Mouse (Mus musculus) intestine, embryonic 15.5 days (tissue): ENCODE measurements around the gene Apoc1. TPM values are rescaled to one million over a fixed set of nuclear protein-coding genes. Genes with fewer than 3 reads are reported as not detected.

ENCODE experiments used
- ATAC-seq: fragments of 200-750 bp; cut with Nextera tagmentation; 2 replicates; pipeline ENCODE4 v1.8.0; 2017; ENCODE audit warnings: moderate TSS enrichment, moderate library complexity
- H3K27ac ChIP-seq: fragments of 300-500 bp; sonication (generic); 2 replicates; pipeline ENCODE4 v1.5.1; 2015; ENCODE audit warnings: mild to moderate bottlenecking, inconsistent platforms
- H3K27me3 ChIP-seq: fragments of 300-500 bp; sonication (generic); replicated peaks from 2 replicates; pipeline ENCODE4 v1.6.1; 2015; ENCODE audit warnings: inconsistent platforms
- H3K36me3 ChIP-seq: fragments of 300-500 bp; sonication (generic); 2 replicates; pipeline ENCODE4 v1.6.1; 2015; ENCODE audit warnings: inconsistent platforms
- H3K4me1 ChIP-seq: fragments of 300-500 bp; sonication (generic); replicated peaks from 2 replicates; pipeline ENCODE4 v1.6.1; 2015; ENCODE audit warnings: inconsistent platforms
- H3K4me2 ChIP-seq: fragments of 300-500 bp; sonication (generic); replicated peaks from 2 replicates; pipeline ENCODE4 v1.6.1; 2015; ENCODE audit warnings: mild to moderate bottlenecking, inconsistent platforms
- H3K4me3 ChIP-seq: fragments of 300-500 bp; sonication (generic); replicated peaks from 2 replicates; pipeline ENCODE4 v1.5.1; 2015; ENCODE audit warnings: inconsistent platforms
- H3K9ac ChIP-seq: fragments of 300-500 bp; sonication (generic); 2 replicates; pipeline ENCODE4 v1.6.1; 2015; ENCODE audit warnings: inconsistent platforms
- H3K9me3 ChIP-seq: fragments of 300-500 bp; sonication (generic); 2 replicates; pipeline ENCODE4 v1.6.1; 2016; ENCODE audit warnings: inconsistent platforms
- WGBS: fragments of 180-500 bp; shearing (Covaris S2); methylation state at CpG from one replicate; pipeline ENCODE4 v1.1.7; 2015; 5-methylcytosine and 5-hydroxymethylcytosine counted together
- polyA plus RNA-seq: library from polyadenylated mRNA; unstranded; fragments of >200 nt; fragmentation: Nextera tagmentation; extraction: Ambion mirVana; gene quantifications from 2 replicates; pipeline ENCODE4 v1.2.1, GENCODE M21; 2015

Apoc1 gene
- polyA plus RNA-seq, 1 experiment from 2014 or later = 27.1 TPM

GRCm38 (mm10) chr7:19701069-19701761, 8.8 kb upstream of the Apoc1 start:
- H3K36me3 ChIP-seq = peaks cover 10% of the 10 kb centered on the region
- 28% methylated on average over 22 of the region's 22 CpGs for WGBS

DNA sequence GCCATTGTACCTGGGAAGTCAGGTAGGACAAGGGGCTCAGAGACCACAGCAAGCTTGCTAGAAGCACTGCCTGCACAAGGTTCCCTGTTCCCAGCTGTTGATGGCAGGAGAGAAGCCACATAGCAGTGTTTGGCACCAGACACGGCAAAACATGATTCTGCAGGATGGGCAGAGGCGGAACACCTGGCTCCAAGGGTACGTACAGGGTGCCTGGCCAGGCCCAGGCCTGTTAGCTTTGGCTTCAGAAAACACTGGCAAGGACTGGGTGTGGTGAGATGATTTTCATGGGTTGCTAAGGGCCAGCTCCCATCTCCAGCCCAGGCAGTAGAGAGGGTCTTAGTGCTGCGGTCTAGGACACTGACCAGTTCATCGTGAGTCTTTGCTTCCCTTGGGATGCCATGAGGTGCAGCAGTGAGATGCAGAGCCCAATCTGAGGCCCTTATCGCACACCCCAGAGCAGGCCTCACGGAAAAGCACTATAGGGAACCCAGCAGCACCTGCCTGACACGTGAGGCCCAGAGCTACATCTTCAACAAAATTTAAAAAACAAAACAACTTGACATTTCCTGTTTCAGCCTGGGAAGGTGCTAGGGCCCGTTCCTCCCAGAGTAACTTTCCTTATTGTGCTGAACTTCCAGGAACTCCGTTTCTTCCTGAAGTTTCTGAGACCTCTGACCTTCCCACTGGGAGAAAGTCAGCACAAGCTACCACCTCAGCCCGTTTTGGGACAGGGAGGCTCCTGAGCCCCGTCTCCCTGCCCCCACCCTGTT, 8.0 kb upstream of the Apoc1 start:
- WGBS = 46% methylated on average over 12 of the region's 12 CpGs
- Histone ChIP-seq H3K9me3 (no peaks in the 10 kb centered on the region), H3K4me1 (peaks cover 37% of the 10 kb centered on the region), H3K36me3 (peaks cover 8% of the 10 kb centered on the region; the same call in 1 of the 2 replicates), H3K4me3 (no peak overlapping the region), H3K27me3 (no peaks in the 10 kb centered on the region), H3K27ac (peak overlapping the region; percentile 61), H3K4me2 (0 out of 2 replicates have a peak overlapping the region, but pooled peaks have one; percentile 9), H3K9ac (no peak overlapping the region)
- ATAC-seq = peak; percentile 54

More at GRCm38 (mm10) chr7:19701069-19701761, 8.8 kb upstream of the Apoc1 start:
- Histone ChIP-seq H3K27ac (peak overlapping the region; percentile 83), H3K9ac (peak overlapping the region; percentile 28; the same call in 1 of the 2 replicates), H3K4me1 (peaks cover 37% of the 10 kb centered on the region), H3K4me2 (0 out of 2 replicates have a peak overlapping the region, but pooled peaks have one; percentile 9), H3K9me3 (no peaks in the 10 kb centered on the region), H3K27me3 (no peaks in the 10 kb centered on the region), H3K4me3 (no peak overlapping the region)
- ATAC-seq = peak; percentile 92

DNA sequence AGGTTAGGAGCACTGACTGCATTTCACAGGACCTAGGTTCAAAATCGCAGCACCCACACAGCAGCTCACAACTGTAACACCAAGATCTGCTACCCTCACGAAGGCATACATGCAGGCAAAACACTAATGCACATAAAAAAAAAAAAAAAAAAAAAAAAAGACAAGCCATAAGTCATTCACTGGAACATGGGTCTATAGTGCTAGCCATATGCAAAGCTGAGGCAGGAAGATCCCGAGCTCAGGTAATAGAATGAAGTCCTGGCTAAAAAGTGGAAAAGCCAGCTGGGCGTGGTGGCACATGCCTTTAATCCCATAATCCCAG, 7.3 kb upstream of the Apoc1 start:
- H3K4me1 ChIP-seq = peaks cover 43% of the 10 kb centered on the region
- peaks cover 6% of the 10 kb centered on the region; the same call in 1 of the 2 replicates for H3K36me3 ChIP-seq
- no peak overlapping the region for H3K4me2 ChIP-seq
- no peak overlapping the region for H3K9ac ChIP-seq
- H3K9me3 ChIP-seq = no peaks in the 10 kb centered on the region
- no peak overlapping the region for H3K4me3 ChIP-seq
- 86% methylated on average over 4 of the region's 4 CpGs for WGBS
- no peaks in the 10 kb centered on the region for H3K27me3 ChIP-seq
- no peak for ATAC-seq
- H3K27ac ChIP-seq = no peak overlapping the region

DNA sequence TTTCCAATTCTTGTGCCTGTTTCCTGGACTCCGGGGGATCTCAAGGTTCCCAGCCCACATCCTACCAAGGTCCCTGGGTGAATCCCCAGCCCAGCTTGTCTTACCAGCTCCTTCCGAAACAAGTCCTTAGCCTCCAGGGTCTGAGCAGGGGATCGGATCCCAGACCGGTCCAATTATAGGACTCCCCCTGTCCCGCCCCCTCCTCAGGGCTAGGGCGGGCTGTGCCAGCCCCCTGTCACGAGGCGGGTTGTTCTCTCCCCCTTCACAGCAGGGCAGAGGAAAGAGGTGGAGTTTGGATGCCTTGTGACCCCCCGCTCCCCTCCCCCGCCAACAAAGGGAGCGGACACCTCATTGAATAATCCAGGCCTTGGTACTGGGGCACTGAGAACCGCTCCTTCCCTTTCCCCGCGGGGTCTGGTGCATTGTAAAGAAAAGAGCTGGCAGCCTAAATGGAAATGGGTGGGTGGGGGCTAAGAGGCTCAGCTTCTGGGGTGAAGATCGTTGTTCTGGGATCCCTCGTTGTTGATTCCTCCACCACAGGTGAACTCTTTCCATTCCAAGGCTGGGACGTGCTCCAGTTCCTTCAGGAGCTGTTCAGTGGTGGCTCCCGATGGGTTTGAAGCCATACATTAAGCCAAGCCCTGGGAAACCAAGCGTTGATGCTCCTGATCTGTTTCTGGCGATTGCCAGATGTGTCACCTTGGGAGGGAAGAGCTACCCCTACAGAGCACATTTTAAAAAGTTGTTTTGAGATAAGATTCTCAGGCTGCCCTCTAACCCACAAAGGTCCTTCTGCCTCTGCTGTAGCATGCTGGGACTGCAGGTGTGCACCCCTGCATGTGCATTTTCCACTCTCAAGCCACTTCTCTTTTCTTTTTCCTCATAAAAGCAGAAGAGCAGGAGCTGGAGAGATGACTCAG, 6.7 kb upstream of the Apoc1 start, which contains the start of gene Apoe:
Gene Apoe, minus strand, starts transcription at position 282 of the 920 bp plus-strand sequence.
- Histone ChIP-seq H3K27ac (0 out of 2 replicates have a peak within 1 kb of the TSS, but pooled peaks have one; percentile 1), H3K9ac (peak within 1 kb of the TSS; percentile 46), H3K4me1 (peaks cover 48% of the 10 kb centered on the region), H3K36me3 (peaks cover 6% of the 10 kb centered on the region; the same call in 1 of the 2 replicates), H3K4me3 (peak within 1 kb of the TSS; percentile 32), H3K9me3 (no peaks in the 10 kb centered on the region), H3K4me2 (peak within 1 kb of the TSS; percentile 66), H3K27me3 (no peaks in the 10 kb centered on the region)
- WGBS = 4% methylated on average over 20 of the region's 20 CpGs
- ATAC-seq = 0 out of 2 replicates have a peak, but pooled peaks have one; percentile 6

DNA sequence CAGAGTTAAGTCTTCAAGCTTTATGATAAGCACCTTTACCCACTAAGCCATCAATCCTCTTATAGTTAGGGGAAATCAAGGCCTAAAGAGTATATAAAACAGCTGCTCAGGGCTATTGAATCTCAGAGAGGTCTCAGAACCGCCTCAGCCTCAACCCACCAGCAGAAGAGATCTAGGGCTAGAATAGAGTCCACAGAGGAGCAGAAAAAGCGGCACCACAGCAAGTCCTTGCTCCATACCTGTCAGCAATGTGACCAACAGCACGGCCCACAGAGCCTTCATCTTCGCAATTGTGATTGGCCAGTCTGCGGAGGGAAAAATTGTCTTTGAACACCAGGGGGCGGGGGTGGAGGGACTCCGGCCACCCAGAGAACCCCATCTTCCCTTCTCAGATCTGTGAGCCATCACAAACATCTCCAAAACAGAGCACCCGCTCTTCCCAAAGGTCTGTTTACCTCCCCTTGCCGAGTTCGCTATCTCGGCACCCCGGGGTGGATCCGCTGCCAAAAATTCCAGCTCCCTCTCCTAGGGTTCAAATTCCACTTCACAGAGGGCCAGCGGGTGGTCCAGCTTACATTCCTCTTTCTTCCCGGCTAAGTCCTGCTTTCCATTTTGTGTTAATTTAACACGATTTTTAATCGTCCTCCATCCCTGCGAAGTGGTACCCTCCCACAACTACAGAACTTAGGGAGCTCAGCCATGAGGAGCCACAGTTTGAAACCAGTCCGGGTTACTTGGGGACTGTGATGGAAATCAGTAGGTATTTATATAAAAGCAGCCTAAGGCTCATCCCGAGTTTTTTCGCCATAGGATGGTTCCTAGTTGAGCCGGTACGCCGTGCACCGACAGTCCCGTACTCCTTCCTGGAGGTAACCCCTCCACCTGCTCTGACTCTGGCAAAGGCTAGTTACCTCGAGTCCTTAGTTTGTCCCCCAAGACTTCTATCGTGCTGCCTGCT, 5.8 kb upstream of the Apoc1 start:
- H3K4me1 ChIP-seq = peaks cover 56% of the 10 kb centered on the region

DNA sequence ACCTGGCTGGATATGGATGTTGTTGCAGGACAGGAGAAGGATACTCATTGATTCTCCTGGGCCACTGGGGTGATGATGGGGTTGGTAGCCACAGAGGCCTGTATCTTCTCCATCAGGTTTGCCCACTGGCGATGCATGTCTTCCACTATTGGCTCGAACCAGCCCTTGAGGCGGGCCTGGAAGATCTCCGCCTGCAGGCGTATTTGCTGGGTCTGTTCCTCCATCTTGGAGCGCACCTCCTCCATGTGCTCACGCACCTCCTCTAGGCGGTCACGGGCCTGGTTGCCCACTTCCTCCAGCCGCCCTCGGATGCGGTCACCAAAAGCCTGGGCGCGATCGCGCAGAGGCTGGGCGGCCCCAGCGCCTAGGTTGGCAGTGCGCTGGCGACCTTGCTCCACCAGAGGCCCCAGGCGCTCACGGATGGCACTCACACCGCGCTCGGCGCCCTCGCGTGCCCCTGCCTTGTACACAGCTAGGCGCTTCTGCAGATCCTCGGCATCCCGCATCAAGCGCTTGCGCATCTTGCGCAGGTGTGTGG, 3.9 kb upstream of the Apoc1 start:
- 95% methylated on average over 34 of the region's 34 CpGs for WGBS
- Histone ChIP-seq H3K4me2 (no peak overlapping the region), H3K4me3 (no peak overlapping the region), H3K4me1 (peaks cover 58% of the 10 kb centered on the region), H3K9me3 (no peaks in the 10 kb centered on the region), H3K9ac (no peak overlapping the region), H3K27me3 (no peaks in the 10 kb centered on the region), H3K36me3 (no peaks in the 10 kb centered on the region), H3K27ac (no peak overlapping the region)
- no peak for ATAC-seq

More for the DNA sequence above, 5.8 kb upstream of the Apoc1 start:
- no peaks in the 10 kb centered on the region for H3K27me3 ChIP-seq
- 4% methylated on average over 28 of the region's 28 CpGs for WGBS
- H3K9ac ChIP-seq = peak overlapping the region; percentile 46
- no peaks in the 10 kb centered on the region for H3K9me3 ChIP-seq
- peaks cover 4% of the 10 kb centered on the region; the same call in 1 of the 2 replicates for H3K36me3 ChIP-seq
- H3K4me3 ChIP-seq = peak overlapping the region; percentile 32
- H3K4me2 ChIP-seq = peak overlapping the region; percentile 66
- H3K27ac ChIP-seq = 0 out of 2 replicates have a peak overlapping the region, but pooled peaks have one; percentile 1
- no peak for ATAC-seq

DNA sequence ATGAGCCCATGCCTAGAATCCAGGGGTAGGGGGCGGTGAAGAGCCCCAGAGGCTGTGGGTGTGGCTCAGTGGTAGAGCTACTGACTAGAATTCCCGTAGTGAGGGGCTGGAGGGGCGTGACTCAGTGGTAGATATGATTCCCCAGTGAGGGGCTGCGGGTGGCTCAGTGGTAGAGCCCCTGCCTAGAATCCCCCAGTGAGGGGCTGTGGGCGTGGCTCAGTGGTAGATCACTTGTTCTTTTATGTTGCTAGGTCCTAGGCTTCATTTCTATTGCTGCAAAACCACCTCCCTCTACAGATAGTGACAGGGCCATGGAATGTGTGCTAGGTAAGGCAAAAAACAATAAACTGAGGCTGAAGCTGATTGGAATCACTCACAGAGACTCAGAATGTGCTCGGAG, 3.4 kb upstream of the Apoc1 start:
- Histone ChIP-seq H3K27me3 (no peaks in the 10 kb centered on the region), H3K9me3 (no peaks in the 10 kb centered on the region), H3K9ac (no peak overlapping the region), H3K4me1 (peaks cover 55% of the 10 kb centered on the region), H3K36me3 (no peaks in the 10 kb centered on the region), H3K27ac (no peak overlapping the region), H3K4me2 (no peak overlapping the region), H3K4me3 (no peak overlapping the region)
- WGBS = 83% methylated on average over 6 of the region's 6 CpGs
- ATAC-seq = no peak

DNA sequence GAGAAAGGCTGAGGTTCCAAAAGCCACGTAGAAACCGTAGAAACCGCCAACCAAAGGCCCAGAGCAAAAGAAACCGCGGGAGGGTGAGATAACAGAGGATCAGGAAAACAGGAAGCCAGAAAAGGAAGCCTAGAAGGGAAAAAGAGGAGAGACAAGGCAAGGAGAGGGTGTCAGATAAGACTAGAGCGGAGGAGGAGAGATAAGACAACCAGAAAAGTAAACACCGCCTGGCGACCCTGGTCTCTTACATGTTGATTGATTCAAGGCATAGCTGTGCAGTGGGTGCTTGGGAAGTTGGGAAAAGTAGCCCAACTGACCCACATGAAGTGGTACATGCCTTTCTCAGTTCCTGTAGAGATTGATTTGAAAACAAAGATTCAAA, 2.7 kb upstream of the Apoc1 start:
- Histone ChIP-seq H3K9ac (no peak overlapping the region), H3K4me1 (peaks cover 49% of the 10 kb centered on the region), H3K9me3 (no peaks in the 10 kb centered on the region), H3K4me3 (no peak overlapping the region), H3K36me3 (no peaks in the 10 kb centered on the region), H3K4me2 (0 out of 2 replicates have a peak overlapping the region, but pooled peaks have one; percentile 11), H3K27ac (peak overlapping the region; percentile 45), H3K27me3 (no peaks in the 10 kb centered on the region)
- 15% methylated on average over 8 of the region's 8 CpGs for WGBS
- no peak for ATAC-seq

DNA sequence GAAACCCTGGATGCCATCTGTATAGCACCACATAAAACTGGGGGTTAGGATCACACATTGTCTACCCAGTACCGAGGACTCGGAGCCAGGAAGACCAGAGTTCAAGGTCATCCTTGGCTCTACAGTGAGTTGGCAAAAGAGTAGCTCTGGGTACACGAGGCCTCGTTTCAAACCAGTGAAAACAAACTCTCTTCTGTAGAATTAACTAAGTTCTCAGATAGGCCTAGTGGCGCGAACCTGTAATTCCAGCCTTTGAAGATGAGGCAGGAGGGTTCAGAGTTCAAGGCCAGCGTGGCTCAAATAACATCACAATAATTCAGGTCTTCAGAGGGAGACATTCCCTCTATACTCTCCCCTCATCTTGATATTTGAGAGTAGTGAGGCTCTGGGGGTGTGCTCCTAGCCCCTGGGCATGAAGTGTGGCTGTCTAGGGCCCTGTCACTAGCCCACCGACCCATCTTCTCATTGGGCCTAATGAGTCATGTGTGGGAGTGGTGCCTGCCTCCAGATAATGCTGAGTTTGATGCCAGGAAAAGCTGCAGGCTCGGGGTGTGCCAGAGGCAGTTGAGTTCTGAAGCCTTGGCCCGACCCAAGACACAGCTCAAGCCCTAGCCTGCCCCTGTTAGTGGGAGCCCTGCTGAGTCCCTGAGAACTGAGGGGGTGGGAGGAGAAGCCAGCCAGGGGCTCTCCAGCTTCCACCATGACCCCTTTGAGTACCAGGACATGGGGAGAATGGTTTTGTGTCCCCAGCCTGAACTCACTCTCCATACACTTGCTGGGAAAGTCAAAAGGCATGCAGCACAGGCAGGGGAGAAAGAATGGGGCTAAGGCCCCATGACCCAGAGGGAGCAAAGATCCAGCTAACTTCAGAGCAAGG, 2.1 kb upstream of the Apoc1 start:
- H3K4me3 ChIP-seq = no peak overlapping the region
- no peak overlapping the region for H3K9ac ChIP-seq
- 0 out of 2 replicates have a peak overlapping the region, but pooled peaks have one; percentile 11 for H3K4me2 ChIP-seq
- no peak for ATAC-seq
- H3K36me3 ChIP-seq = no peaks in the 10 kb centered on the region
- H3K27me3 ChIP-seq = no peaks in the 10 kb centered on the region
- H3K9me3 ChIP-seq = no peaks in the 10 kb centered on the region
- peaks cover 47% of the 10 kb centered on the region for H3K4me1 ChIP-seq
- 72% methylated on average over 10 of the region's 10 CpGs for WGBS
- H3K27ac ChIP-seq = peak overlapping the region; percentile 45

GRCm38 (mm10) chr7:19693421-19693820, 961 bp upstream of the Apoc1 start:
- no peak overlapping the region for H3K9ac ChIP-seq
- H3K27ac ChIP-seq = peak overlapping the region; percentile 28; the same call in 1 of the 2 replicates
- H3K4me3 ChIP-seq = no peak overlapping the region
- WGBS = 21% methylated on average over 10 of the region's 10 CpGs
- ATAC-seq = peak; percentile 48
- no peaks in the 10 kb centered on the region for H3K9me3 ChIP-seq
- H3K36me3 ChIP-seq = no peaks in the 10 kb centered on the region
- peaks cover 36% of the 10 kb centered on the region for H3K4me1 ChIP-seq
- no peaks in the 10 kb centered on the region for H3K27me3 ChIP-seq
- no peak overlapping the region for H3K4me2 ChIP-seq
